Mouse (Mus musculus): ENCODE measurements around the gene Sh2d5. TPM values are rescaled to one million over a fixed set of nuclear protein-coding genes. Genes with fewer than 3 reads are reported as not detected.

Sh2d5 gene
- polyA plus RNA-seq, 1 experiment from 2014 or later = 0.77 TPM

DNA sequence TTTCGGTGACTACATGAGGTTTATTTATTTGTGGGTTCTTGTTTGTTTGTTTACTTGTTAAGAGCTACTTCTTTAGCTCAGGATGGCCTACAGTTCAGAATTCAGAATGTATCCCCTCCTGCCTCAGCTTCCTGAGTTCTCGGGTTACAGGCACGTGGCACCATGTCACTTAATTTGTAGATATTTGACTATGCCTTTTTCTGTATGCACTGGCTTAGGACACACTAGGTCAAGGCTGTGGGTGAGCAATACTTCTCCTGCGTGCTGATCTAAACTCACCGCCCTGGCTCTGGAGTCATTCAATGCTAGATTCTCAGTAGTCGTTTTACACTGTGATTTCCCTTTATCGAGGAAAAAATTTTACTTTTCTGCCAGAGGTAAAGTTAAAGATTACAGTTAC, 29.4 kb upstream of the Sh2d5 start:
- Histone ChIP-seq H3K4me2 (no peak overlapping the region), H3K27ac (no peak overlapping the region), H3K4me3 (replicated peaks) (no peak overlapping the region), H3K9me3 (replicated peaks) (no peaks in the 10 kb centered on the region), H3K36me3 (peaks cover 44% of the 10 kb centered on the region), H3K9ac (no peak overlapping the region), H3K27me3 (no peaks in the 10 kb centered on the region), H3K4me1 (peaks cover 35% of the 10 kb centered on the region)
- WGBS = 84% methylated on average over 7 of the region's 7 CpGs
- ATAC-seq (replicated peaks; ENCODE audit: low FRiP score) = no peak

DNA sequence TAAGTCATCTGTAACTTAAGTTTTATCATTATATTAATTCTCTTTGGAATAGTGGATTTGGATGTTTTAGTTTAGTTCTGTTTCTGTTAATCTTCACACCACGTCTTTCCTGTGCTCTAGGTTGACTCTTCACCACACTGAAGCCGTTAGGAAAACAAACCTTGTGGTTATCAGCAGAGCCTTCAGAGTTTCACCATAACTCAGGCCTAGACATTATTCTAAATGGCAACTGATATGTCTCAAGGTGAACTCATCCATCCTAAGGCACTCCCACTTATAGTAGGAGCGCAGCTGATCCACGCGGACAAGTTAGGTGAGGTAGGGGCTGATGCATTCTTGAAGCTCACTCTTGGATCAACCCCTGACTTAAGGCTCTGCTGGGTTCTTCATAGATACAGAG, 28.8 kb upstream of the Sh2d5 start:
- no peak overlapping the region for H3K27ac ChIP-seq
- no peaks in the 10 kb centered on the region for H3K27me3 ChIP-seq
- no peak overlapping the region for H3K9ac ChIP-seq
- H3K4me1 ChIP-seq = peaks cover 31% of the 10 kb centered on the region
- 85% methylated on average over 5 of the region's 5 CpGs for WGBS
- no peaks in the 10 kb centered on the region for H3K9me3 ChIP-seq (replicated peaks)
- no peak overlapping the region for H3K4me2 ChIP-seq
- no peak overlapping the region for H3K4me3 ChIP-seq (replicated peaks)
- H3K36me3 ChIP-seq = peaks cover 50% of the 10 kb centered on the region
- ATAC-seq (replicated peaks; ENCODE audit: low FRiP score) = no peak

DNA sequence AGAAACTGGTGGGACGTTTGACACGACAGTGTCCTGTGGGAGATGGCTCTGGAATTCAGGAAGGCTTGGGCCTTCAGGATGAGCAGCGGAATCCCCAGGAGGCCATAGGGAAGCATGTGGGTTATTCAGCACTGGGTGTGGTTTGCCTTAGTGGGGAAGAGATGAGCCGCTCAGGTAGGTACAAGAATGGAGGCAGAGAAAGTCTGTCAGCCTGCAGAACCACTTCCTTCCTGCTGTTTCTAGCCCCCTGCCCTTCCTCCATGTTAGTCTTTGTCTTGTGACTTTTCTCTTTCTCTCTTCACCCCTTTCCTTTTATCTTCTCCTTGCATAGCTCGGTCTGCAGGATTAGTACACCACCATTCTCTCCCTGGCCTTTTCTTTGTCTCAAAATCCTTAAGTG, 27.8 kb upstream of the Sh2d5 start:
- Histone ChIP-seq H3K9me3 (replicated peaks) (no peaks in the 10 kb centered on the region), H3K4me3 (replicated peaks) (no peak overlapping the region), H3K4me1 (peaks cover 31% of the 10 kb centered on the region), H3K4me2 (no peak overlapping the region), H3K27me3 (no peaks in the 10 kb centered on the region), H3K36me3 (peaks cover 60% of the 10 kb centered on the region), H3K27ac (no peak overlapping the region), H3K9ac (no peak overlapping the region)
- ATAC-seq (replicated peaks; ENCODE audit: low FRiP score) = no peak
- WGBS = 75% methylated on average over 5 of the region's 5 CpGs

DNA sequence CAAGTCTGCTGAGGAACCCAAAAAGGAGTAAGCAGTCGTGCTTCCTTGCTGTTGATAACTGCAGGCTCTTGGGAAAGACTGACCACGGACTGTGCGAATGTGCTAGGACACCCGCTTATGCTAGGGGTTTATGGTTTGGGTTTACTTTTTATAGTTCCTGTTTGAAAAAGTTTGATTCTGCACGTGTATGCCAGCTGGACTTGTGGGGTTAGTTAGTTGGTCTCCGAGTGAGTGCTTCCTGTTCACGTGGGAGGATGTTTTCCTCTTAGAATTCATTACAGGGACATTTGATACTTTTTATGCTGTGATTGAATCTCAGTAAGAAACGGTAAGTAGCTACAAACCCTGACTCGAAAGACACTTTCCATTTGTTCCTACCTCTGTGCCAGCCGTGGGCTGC, 26.6 kb upstream of the Sh2d5 start:
- ATAC-seq (replicated peaks; ENCODE audit: low FRiP score) = no peak
- no peaks in the 10 kb centered on the region for H3K9me3 ChIP-seq (replicated peaks)
- H3K9ac ChIP-seq = no peak overlapping the region
- H3K36me3 ChIP-seq = peaks cover 72% of the 10 kb centered on the region
- no peaks in the 10 kb centered on the region for H3K27me3 ChIP-seq
- H3K4me3 ChIP-seq (replicated peaks) = no peak overlapping the region
- H3K27ac ChIP-seq = no peak overlapping the region
- peaks cover 20% of the 10 kb centered on the region for H3K4me1 ChIP-seq
- 53% methylated on average over 10 of the region's 10 CpGs for WGBS
- H3K4me2 ChIP-seq = no peak overlapping the region

DNA sequence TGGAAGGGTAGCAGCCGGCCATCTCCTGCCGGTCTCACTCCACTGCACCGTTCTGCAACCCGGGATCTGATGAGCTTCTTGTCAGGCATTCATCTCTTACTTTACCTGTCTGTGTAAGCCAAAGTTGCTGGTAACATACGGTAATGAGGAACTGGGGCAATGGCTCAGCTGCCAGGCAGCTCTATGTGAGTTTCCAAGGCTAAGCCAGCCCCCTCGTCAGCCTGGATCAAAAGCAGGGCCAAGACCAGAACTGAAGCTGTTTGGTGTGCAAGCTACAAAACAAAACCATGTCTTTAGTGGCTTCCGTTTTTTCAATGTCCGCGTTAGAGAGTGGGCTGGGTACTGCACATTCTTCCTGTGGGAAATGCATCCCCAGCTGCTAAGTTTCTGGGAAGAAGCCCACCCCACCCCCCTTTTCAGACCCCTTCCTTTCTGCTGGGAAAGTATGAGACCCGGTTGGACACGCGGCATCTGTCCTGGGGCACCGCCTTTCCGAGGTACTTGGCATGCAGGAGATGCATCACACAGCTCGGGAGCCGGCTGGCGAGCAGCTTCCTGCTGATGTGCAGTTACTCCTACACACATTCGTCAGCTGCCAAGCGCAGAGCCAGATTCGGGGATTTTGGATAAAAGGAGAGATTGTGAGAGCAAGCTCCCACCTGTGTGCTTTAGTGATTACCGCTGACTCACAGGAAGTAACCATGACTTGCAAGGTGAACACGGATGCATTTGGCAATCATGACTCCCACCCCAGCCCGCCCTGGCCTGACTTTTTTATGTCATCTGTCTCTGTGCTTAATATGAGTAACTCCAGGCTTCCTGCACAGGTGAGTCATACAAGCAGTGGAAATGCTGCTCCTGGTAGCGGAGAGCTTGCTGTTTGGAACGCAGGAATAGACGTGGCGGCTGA, 3.2 kb upstream of the Sh2d5 start:
- 66% methylated on average over 27 of the region's 27 CpGs for WGBS
- ATAC-seq (replicated peaks; ENCODE audit: low FRiP score) = no peak
- Histone ChIP-seq H3K9ac (no peak overlapping the region), H3K4me2 (no peak overlapping the region), H3K4me1 (peaks cover 29% of the 10 kb centered on the region), H3K27me3 (peaks cover 23% of the 10 kb centered on the region), H3K9me3 (replicated peaks) (no peaks in the 10 kb centered on the region), H3K36me3 (peaks cover 60% of the 10 kb centered on the region), H3K27ac (no peak overlapping the region), H3K4me3 (replicated peaks) (no peak overlapping the region)

DNA sequence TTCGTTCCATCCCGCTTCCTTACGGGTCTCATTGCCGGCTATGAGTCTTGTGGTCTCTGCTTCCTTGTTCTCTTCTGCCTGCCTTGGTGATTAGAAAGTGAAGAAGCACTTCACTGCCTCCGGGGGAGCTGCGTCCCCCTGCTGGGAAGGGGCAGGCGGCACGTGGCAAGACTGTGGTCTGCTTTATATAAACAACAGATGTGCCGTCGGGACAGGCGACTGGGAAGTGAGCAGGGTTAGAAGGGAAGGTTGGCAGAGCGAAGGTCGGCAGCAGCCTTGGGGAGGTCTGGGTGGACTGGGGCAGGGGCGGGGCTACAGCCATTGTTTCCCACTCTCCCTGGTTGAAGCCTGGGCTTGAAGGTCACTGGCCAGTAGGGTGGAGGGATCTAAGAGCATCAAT, 1.6 kb downstream of the Sh2d5 start:
- Histone ChIP-seq H3K4me2 (peak overlapping the region; percentile 96), H3K9ac (0 out of 2 replicates have a peak overlapping the region, but pooled peaks have one; percentile 17), H3K36me3 (peaks cover 12% of the 10 kb centered on the region), H3K4me1 (peaks cover 38% of the 10 kb centered on the region), H3K9me3 (replicated peaks) (no peaks in the 10 kb centered on the region), H3K27ac (0 out of 2 replicates have a peak overlapping the region, but pooled peaks have one; percentile 7), H3K27me3 (peaks cover 37% of the 10 kb centered on the region), H3K4me3 (replicated peaks) (peak overlapping the region; percentile 30)
- peak; percentile 22; the same call in 1 of the 2 replicates for ATAC-seq (replicated peaks; ENCODE audit: low FRiP score)
- under 1% methylated on average over 14 of the region's 14 CpGs for WGBS

DNA sequence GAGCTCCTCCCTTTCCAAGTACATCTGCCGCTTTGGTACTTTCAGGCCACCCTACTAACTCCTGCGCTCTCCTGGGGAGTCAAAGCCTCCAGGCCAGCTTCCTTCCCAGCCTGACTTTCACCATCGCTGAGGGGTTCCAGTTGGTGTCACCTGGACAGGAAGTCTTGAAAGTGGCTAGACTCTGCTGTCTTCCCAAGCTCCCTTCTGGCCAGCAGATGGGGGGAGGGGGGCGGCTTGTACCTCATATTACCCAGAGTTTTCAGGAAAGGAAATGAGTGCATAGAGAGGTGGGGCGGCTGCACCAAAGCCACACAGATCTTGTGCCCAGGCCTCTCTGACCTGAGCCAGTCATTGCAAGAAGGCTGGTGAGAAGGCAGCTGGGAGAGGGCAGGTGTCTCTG, 2.0 kb downstream of the Sh2d5 start:
- Histone ChIP-seq H3K9me3 (replicated peaks) (no peaks in the 10 kb centered on the region), H3K9ac (0 out of 2 replicates have a peak overlapping the region, but pooled peaks have one; percentile 17), H3K4me1 (peaks cover 38% of the 10 kb centered on the region), H3K4me2 (peak overlapping the region; percentile 96), H3K4me3 (replicated peaks) (peak overlapping the region; percentile 30), H3K27ac (no peak overlapping the region), H3K36me3 (peaks cover 8% of the 10 kb centered on the region), H3K27me3 (peaks cover 37% of the 10 kb centered on the region)
- no peak for ATAC-seq (replicated peaks; ENCODE audit: low FRiP score)
- WGBS = 20% methylated on average over 5 of the region's 5 CpGs

DNA sequence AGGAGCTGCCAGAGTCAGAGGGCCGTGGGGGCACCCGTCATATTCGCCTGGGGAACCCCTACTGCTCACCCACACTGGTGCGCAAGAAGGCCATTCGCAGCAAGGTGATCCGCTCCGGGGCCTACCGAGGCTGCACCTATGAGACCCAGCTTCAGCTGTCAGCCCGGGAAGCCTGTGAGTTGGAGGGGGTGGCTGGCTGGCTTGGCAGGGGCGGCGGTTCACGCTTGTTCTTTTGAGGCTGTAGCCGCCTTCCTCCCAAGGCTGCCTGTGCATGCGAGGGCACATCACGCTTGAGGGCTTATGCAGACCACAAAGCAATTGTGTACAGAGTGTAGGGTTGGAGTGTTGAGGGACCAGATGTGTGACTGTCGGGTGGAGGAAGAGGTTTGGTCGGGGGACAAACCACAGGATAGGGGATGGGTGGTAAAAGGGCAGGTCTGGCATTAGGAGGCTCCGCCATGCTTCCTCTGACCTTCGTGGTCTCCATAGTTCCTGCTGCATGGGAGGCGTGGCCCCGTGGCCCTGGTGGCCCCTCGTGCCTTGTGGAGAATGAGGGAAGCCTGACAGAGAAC, 7.0 kb downstream of the Sh2d5 start:
- ATAC-seq (replicated peaks; ENCODE audit: low FRiP score) = no peak
- Histone ChIP-seq H3K9ac (no peak overlapping the region), H3K4me1 (peaks cover 7% of the 10 kb centered on the region), H3K4me2 (no peak overlapping the region), H3K27ac (no peak overlapping the region), H3K36me3 (no peaks in the 10 kb centered on the region), H3K4me3 (replicated peaks) (no peak overlapping the region), H3K9me3 (replicated peaks) (no peaks in the 10 kb centered on the region), H3K27me3 (peaks cover 14% of the 10 kb centered on the region)
- WGBS = 85% methylated on average over 22 of the region's 22 CpGs

DNA sequence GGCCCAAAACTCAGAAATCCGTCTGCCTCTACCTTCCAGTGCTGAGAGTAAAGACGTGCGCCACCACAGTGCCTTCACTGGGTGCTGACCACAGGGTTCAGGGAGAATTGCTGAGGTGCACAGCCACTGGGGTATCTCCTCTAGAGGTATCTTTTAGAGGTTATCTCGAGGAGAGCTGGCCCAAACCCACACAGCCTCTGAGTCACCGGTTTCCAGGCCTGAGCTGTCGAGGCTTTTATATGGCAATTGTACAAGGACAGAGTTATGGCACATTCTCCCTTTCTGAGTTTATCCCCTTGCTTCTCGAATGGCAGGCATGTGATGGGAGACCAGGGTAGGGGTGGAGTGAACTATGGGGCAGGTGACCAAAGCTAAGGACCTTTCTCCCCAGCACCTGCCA, 8.5 kb downstream of the Sh2d5 start:
- H3K4me1 ChIP-seq = peaks cover 5% of the 10 kb centered on the region
- ATAC-seq (replicated peaks; ENCODE audit: low FRiP score) = no peak
- no peak overlapping the region for H3K9ac ChIP-seq
- no peaks in the 10 kb centered on the region for H3K36me3 ChIP-seq
- H3K4me2 ChIP-seq = no peak overlapping the region
- H3K27ac ChIP-seq = no peak overlapping the region
- no peaks in the 10 kb centered on the region for H3K9me3 ChIP-seq (replicated peaks)
- peaks cover 12% of the 10 kb centered on the region; the same call in 1 of the 2 replicates for H3K27me3 ChIP-seq
- H3K4me3 ChIP-seq (replicated peaks) = no peak overlapping the region
- WGBS = 84% methylated on average over 7 of the region's 7 CpGs

DNA sequence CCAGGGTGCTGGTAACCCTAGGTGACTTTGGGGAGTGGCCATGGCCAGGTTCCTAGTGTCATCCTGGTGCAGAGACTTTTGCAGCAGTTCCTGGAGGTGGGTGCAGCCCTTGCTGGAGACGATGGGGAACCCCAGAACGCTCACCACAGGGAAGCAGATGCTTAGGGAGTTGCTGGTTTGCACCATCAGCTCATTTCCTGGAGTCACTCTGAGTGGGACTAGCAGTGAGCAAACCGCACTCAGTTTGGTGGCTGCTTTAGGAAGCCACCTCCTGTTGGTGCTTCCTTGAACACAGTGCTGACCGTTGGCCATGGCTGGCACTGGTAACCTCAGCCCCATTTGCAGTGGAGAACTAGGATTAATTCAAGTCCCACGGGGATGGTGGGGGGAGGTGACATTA, 9.3 kb downstream of the Sh2d5 start:
- ATAC-seq (replicated peaks; ENCODE audit: low FRiP score) = no peak
- Histone ChIP-seq H3K4me3 (replicated peaks) (no peak overlapping the region), H3K27me3 (peaks cover 20% of the 10 kb centered on the region; the same call in 1 of the 2 replicates), H3K4me1 (peaks cover 5% of the 10 kb centered on the region), H3K27ac (no peak overlapping the region), H3K36me3 (no peaks in the 10 kb centered on the region), H3K4me2 (no peak overlapping the region), H3K9me3 (replicated peaks) (no peaks in the 10 kb centered on the region), H3K9ac (no peak overlapping the region)
- 81% methylated on average over 5 of the region's 5 CpGs for WGBS

DNA sequence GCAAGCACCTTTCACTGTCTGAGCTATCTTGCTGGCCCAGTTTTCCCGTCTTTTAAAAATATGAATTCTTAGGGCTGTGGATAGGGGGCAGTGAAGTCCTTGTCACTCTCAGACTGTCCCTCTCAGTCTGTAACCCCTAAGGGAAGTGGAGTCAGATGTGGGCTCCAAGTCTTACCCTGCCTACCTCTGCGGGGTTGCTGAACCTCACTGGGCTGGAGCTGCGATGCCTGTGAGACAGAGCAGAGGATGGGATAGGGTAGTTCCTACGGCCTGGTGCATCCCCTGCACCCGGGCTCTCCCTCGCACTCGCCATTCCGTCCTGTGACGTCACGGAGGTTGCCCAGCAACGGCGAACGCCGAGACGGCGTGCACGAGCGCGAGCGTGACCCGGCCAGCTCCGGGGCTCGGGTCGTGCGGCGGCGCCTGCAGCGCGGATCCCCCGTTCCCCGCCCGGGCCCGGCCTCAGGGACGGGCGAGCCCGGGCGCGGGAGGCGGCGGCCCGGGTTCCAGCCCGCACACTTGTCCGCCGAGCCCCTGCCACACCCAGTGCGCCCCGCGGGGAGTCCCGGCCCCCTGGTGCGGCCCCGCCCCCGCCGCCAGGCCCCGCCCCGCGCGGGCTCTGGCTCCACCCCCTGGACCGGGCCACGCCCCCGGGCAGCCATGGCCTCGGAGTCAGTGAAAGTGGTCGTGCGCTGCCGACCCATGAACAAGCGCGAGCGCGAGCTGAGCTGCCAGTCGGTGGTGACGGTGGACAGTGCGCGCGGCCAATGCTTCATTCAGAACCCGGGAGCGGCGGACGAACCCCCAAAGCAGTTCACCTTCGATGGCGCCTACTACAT, 11.9 kb downstream of the Sh2d5 start:
- peak overlapping the region; percentile 84 for H3K4me3 ChIP-seq (replicated peaks)
- under 1% methylated on average over 77 of the region's 78 CpGs for WGBS

More for the DNA sequence above, 11.9 kb downstream of the Sh2d5 start:
- peaks cover 5% of the 10 kb centered on the region for H3K4me1 ChIP-seq
- H3K9me3 ChIP-seq (replicated peaks) = no peaks in the 10 kb centered on the region
- peaks cover 23% of the 10 kb centered on the region; the same call in 1 of the 2 replicates for H3K27me3 ChIP-seq
- no peak overlapping the region for H3K27ac ChIP-seq
- ATAC-seq (replicated peaks; ENCODE audit: low FRiP score) = peak; percentile 91
- H3K9ac ChIP-seq = peak overlapping the region; percentile 48
- no peaks in the 10 kb centered on the region for H3K36me3 ChIP-seq
- H3K4me2 ChIP-seq = peak overlapping the region; percentile 89

All from kidney, embryonic 15.5 days (tissue).